Mouse (Mus musculus) cerebellum, adult (tissue): Measurements from ENCODE around the gene Gm20388.
"Not testable (repeated sequence)": the region's sequence is repeated elsewhere in the genome, so short reads cannot be mapped to it uniquely, and the experiment has no call there.

Source experiments
- ATAC-seq: cut with Nextera tagmentation; 2 replicates; pipeline ENCODE4 v1.9.2; 2017; ENCODE audit warnings: mild to moderate bottlenecking, moderate library complexity, mixed read lengths; ENCODE audit not compliant: insufficient number of reproducible peaks, low FRiP score, low TSS enrichment

Gene Gm20388

DNA sequence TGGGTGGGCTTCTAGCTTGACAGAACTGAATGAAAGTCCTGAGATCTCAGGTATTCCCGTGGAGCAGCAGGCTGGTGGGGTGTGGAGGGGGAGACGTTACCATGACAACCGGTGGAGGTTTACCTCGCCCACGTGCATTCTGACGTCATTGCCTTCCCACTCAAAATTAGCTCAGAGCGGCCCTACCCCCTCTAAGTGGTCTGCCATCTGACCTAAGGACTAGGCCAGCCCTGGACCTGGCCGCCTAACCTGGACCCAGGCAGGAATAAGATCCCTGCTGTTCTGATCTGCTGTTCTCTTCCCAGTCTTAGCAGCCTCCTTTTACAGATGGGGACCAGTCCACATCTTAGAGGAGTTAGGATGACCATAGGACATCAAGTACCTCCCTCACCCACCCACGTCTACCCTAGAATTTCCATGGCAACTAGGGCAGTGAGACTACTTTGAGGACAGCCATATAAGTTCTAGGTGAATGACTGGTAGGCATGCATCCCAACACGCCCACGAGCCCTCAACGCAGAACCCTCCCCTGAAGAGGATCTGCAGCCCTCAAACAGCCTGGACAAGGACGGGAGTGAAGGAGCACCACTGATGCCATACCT is 3324.4 kb downstream of the Gm20388 start:
- 0 out of 2 replicates have a peak, but pooled peaks have one; percentile 8 for ATAC-seq

DNA sequence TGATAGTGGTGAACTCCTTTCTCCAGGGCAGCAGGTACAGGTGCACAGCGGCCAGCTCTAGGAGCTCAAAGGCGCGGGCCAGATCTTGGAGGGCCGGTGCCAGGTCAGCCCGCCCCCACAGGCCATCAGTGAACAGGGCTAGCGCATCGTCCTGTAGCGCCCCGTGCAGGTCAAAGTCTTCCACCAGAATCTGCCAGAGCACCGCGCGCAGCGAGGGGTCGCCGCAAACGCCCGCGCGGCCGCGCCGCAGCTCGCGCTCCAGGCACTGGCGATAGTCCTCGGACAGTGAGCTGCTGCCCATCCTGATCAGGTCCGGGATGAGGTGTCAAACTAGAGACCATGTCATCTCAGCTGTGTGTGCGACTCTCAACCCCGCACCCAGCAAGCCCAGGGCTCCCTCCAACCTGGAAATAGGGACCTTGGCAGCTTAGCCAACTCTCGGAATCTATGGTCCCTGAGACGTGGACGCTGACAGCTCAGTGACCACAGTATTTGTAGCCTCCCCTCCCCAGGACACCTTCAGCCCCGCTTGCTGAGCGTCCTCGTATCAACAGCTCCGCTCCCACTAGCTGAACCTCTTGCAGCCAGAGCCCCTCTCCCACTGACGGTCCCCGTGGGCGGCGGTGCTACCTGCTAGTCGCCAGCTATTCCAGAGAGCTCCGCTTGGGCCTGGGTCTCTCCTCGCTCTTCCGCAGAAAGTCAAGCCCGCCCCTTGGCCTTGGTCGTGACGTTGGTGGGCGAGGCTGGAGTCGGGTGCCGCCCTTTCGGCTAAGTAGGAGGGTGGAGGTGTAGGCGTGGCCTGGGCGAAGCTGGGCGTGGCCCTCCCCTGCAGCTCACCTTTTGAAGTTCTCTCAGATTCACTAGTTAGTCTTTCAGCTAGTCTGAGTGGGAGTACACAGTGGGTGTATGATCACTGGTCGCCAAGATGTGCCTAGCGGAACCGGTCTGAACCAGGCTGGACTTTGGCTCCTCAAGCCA is 3325.2 kb downstream of the Gm20388 start, which contains the start of gene Spata2l:
Gene Spata2l, minus strand, starts transcription at position 714 of the 978 bp plus-strand sequence.
- peak; percentile 73 for ATAC-seq

DNA sequence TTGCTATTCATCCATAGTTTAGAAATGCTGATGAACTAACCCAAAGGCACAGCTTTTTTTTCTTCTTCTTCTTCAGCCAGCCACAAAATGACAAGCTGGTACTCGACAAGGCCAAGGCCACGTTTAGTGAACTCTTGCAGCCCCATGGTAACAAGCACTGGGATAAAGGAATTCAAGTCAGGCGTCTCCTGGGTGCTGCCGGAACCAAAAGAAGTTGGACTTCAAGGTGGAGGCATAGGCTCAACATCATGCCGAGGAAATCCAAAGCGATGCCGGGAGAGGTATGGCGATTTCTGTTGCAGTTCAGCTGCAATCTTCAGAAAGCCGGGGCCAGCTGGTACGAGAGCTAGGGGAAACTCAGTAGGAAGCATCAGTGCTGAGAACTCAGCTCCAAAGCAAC is 3328.8 kb downstream of the Gm20388 start:
- ATAC-seq: no peak

DNA sequence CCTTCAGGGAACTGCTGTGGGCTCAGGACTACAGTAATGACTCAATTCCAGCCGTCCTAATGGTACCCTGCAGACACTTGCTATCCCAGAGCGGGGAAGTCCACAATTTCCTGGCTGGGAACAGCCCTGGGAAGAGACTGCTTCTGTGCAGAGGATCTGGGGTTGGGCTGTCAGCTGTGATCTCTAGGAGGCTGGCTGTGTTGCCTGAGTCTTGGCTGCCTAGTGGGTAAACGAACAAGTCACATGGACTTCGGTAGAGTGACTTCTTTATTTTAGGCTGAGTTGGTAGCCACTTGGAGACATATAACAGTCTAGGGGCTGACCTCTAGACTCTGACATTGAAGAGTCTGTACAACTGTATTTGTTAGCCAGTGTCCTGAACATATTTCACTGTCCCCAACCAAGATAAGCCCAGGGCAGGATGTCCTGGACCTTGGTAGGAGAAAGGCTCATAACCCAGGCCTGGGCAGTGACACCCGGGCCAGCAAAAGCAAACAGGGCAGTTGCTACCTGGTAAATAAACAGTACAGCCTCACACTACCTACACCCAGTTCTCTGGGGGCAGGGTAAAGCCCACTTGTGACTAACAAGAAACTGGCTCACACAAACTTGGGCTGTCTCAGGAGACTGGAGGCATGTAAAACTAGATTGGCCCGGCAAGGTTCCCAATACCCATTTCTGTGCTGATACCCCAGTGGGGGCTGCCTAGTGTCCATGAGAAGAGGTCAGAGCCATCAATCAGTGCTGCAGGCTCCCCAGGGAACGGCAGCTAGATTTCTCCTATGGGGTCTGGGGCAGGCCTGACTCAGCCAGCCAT is 3331.7 kb downstream of the Gm20388 start:
- ATAC-seq: no peak

DNA sequence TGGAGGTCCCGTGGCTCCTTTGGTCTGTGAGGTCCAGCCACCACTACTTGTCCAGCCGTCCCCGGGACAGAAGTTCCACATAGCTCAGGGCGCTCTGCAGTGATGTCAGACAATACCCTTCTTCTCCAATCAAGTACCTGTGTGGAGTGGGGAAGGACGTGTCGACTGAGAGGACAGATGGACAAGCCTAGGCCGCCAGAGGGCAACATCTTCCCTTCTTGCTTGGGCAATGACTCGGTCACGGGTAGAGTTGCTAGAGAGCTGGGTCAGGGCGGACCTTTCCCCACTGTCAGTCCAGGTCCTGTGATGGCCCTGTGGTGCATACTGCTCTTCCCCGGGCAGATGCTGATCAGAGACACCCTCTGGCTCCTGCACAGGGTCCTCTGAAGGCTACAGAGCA is 3332.4 kb downstream of the Gm20388 start:
- ATAC-seq: no peak

DNA sequence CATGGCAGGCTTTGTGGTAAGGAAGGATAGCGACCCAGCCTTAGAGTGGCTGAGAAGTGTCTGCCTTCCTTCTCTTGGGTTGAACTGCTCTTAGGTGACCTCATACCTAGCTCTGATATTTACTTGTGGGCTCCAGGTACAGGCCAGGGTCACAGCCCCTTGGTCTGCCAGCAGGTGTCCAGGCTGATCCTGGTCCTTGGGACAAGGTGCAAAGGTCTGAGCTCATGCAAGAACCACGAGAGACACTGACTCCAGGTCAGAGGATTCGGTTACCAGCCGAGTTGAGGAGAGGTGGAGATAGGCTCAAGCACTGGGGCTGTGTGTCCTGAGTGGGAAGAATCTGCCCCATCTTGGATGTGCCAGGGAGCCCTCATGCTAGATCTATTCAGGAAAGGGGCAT is 3333.7 kb downstream of the Gm20388 start:
- no peak for ATAC-seq

DNA sequence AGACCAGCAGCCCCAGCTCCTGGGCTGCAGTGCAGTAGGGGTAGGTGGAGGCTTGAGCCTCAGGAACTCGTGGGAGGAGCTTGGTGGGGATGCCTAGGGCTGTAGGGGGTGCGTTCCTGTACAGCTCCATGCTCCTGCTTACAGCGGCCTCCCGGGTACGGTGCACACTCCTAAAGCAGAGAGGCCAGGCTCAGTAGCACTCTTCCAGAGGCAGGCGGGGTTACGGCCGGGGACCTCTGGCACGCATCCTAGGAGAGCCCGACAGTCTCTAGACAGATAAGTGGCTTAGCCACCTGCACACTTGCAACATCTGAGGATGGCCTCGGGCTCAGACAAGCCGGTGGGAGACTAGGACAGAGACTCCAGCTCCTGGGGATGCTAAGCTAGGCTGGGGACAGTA is 3334.9 kb downstream of the Gm20388 start:
- ATAC-seq: no peak

DNA sequence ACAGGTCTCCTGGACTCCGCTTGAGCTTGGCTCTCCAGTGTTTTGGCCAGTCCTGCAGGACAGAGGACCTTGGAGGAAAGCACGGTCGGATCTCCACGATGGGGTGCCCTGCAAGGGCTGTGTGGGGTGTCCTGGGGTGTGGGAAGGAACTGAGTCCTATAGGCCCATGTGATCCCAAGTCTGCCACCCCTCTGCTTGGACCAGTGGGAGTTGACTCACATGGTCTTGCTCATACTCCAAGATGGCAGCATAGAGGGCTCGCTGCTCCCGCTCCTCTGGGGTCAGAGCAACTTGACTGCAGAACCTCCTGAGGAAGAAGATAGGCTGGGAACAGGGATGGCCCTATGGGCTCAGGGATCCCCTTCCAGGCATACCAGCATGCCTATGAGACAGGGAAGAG is 3337.1 kb downstream of the Gm20388 start:
- no peak for ATAC-seq

DNA sequence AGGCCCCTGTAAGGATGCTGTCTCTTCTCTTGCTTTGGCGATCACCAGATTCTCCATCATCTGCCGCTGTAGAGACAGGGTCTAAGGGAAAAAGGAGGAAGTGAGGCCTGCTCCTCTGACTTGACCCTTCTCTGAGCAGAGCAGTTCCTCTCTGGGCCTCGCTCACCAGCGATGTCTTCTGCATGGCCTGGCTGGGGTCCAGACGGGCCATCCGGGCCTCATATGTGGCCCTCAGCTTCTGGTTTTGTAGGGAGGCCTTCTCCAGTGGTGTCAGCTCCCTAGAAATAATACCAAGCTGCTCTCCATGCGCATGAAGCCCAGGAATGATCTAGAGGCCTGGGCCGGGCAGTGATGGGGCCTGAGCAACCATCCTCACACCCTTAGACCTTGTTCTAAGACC is 3338.0 kb downstream of the Gm20388 start:
- ATAC-seq: no peak

DNA sequence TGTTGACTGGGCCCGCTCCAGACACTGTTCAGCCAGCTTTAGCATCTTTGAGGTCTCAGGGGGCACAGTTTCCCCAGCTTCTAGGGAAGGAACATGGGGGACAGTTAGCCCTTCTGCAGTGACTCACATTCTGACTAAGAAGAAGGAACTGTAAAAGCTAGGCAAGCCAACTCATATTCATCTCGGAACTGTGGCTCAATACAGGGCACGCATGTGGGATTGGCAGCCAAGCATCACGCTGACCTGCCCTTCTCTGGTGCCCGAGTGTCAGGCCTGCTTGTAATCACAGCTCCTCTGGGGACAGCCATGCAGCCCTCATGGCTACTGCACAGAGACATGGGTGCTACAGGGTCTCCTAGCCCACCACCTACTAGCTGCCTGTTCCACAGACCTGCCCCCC is 3340.3 kb downstream of the Gm20388 start:
- ATAC-seq: no peak

DNA sequence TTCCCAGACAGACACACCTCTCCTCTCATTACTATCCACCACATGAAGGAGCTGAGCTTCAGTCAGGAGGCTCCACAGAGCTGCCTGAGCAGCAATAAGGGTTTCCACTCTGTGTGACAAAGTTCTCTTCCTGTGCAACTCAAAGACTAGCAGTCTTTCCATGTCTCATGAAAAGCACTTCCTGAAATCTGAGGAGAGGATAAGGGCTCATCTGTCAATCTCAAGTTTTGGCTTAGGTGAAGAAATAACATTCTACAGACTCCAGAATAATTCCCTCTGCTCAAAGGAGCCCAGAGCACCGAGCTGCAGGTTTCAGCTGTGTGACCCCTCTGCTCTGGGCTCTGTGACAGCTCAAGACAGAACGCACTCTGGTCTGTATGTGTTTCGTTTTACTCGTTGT is 3342.3 kb downstream of the Gm20388 start:
- ATAC-seq: no peak

DNA sequence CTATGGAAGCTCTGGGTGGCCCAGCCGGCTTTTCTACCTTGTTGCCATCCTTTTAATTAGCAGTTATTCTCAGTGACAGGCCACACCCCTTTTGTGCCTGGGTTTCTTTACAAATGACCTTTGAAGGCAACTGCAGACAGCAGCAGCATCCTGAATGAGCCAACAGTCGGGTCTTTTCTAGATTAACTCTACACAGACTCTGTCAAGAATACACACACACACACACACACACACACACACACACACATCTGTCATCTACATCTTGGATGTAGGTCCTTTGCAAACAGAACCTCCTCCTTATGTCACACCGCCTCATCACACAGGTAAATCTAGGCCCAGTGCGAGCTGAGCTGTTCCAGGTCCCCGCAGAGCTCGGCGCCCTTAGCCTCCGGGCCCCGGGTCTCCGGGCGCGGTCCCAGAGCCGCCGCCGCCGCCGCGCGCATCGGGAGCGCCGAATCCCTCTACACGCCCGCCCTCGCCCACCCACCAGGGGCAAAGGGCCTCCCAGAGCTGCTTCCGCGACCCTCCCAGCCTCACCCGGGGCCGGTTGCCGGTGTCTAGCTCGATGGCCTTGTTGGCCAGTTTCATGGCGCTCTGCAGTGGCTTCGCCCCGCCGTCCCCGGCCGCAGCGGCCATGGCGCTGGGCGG is 3342.9 kb downstream of the Gm20388 start:
- ATAC-seq: no peak; the same call in 1 of the 2 replicates

DNA sequence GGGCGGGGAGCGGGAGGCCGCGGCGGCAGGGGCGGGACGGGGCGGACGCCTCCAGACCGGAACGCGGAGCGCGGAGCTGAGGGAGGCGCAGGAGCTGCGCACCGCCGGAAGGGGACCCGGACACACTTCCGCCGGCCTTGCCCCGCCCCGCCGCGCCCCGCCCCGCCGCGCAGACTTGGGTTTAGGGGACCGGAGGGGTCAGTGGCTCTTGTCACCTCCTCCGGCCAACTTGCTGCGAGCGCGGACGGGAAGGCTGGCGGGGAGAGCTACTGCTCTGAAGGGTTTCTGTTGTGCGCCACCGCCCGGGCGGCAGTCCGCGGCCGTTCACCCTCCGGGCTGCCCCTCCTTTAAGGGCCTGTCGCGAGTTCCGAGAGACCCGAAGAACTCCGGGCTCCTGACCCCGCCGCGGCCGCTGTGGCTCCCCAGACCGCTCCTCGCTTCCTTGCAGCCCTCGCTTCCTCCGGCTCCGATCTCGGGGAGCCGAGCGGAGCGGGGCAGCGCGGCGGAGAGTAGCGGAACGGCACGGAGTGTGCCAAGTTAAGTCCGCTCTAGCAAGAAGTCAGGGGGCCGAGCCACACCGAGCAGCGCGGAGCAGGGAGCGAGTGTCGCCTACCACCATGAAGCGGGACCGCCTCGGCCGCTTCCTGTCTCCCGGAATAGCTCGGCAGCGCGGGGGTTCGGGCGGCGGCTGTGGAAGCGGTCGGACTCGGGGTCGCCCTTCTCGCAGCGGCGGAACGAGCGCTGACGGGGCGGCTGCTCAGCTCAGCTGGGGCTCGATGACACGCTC is 3343.7 kb downstream of the Gm20388 start, which contains the start of the genes Zfp276 and Vps9d1:
Gene Zfp276, plus strand, starts transcription at position 97 of the 787 bp plus-strand sequence.
Gene Vps9d1, minus strand, starts transcription at position 250 of the 787 bp plus-strand sequence.
- peak; percentile 79; the same call in 1 of the 2 replicates for ATAC-seq

DNA sequence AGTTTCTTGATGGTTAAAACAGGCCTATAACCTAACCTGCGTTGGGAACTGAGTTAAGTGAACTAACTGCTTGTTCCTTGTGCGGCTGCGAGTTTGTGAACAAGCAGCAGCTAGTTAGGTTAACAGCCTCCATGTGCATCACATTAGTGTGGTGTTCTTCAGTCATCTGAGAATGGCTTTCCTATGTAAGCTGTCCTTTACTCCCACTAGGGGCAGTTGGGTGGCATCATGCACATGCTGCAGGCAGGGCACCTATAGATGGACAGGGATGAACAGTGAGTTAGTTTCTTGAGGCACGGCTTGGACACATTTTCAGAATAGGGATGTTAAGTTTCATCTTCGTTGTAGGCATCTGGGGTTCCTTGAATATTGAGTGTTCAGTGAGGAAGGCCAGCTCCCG is 3344.5 kb downstream of the Gm20388 start:
- ATAC-seq: no peak

DNA sequence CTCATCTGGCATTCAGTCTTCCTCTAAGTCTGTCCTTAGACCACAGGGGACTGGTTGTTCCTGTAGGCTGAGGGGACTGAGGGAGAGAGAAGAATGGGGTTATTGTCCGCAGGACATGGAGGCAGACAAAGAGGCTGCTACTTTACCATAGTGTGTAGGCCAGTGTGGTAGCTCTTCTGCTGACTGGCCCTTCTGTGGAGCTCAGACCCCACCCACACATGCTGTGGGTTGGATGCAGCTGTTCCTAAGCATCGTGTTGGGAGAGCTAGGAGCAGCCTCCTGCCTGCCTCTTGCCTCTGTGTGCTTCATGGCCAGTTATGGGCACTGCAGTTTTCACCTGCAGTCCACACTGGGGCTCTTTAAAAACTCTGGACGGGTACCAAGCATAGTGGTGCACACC is 3346.5 kb downstream of the Gm20388 start:
- no peak for ATAC-seq

DNA sequence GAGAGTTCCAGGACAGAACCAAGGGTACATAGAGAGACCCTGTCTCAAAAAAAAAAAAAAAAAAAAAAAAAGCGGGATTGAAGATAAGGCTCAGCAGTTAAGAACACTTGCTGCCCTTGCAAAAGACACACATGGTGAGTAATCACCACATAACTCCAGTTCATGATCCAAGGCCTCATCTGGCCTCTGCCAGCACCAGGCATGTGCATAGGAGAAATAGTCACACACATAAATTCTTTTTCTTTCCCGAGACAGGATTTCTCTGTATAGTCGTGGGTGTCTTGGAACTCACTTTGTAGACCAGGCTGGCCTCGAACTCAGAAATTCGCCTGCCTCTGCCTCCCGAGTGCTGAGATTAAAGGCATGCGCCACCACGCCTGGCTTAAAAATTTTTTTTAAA is 3347.0 kb downstream of the Gm20388 start:
- not testable (repeated sequence) for ATAC-seq

DNA sequence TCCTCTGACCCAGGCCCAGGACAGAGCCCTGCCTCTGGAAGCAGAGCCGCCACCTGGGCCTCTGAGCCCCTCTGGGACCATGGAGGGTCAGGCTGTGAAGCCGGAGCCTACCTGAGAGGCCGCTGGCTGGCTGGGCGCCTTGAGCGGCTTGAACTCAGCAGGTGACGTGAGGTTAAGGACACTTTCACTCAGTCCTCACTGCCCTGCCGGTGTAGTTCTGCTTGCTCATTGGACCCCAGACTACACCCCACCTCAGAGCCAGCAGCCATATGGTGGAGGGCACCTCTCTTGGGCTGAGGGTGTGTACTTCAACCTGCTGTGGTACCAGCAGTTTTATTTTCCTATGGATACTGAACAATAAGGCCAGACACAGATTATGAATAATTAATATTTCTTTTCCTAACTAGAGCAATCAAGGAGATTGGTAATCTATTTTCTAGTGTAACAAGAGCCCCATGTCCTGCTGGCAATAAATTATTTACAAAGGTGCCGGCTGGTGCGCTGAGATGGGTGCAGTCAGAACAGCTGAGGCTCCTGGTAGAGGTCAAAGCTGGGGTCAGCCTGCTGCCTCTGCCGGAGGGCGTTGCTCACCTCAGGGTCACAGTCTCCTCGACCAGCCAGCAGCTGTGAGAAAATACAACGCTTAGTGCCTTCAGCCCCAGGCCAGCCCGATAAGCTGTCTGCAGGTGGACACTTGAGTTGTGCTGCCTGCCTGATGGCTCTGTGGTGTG is 3357.4 kb downstream of the Gm20388 start:
- ATAC-seq: no peak

DNA sequence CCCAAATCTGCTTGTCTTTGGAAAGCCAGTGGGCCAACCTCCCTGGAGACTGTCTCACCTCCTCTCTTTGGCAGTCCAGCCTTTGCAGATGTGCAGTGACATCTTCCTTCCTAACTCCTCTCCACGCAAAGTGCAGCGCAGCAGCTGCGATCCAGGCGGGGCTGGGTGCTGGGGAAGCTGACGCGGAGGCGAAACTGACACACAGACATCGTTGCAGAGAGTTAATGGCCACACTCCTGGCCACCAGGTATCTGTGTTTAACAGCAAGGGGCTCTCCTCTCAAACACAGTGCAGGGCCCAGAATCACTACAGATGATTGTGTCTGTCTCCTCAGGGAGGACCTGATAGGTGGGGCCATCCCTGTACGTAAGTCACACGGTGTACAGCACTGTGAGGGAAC is 3360.5 kb downstream of the Gm20388 start:
- ATAC-seq: no peak

DNA sequence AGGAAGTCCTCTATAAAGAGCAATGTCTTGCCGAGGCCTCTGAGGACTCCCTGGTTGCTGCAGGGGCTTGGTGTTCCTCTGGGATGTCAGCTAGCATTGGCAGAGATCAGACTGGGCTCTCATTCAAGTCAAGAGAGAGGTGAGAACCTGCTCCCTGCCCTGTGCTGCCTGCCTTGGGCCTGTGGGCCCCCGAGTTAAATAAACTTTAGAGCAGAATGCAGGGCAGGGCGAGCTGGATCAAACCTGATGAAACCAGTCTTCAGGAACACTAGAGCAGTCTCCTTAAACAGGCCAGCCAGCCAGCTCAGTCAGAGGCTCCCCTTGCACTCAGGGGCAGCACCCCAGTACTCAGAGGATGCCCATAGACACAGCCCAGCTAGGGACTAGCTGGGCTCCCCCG is 3361.3 kb downstream of the Gm20388 start:
- ATAC-seq: no peak
